Mouse (Mus musculus) hematopoietic multipotent progenitor cell, adult 10-12 weeks (in vitro differentiated cells): ENCODE data around the gene Ndufb7. TPM values are rescaled to one million over a fixed set of nuclear protein-coding genes. Genes with fewer than 3 reads are reported as not detected.

Source experiments
- polyA plus RNA-seq: library from polyadenylated mRNA; stranded (reverse); fragments of >175 nt; gene quantifications from 2 replicates; pipeline ENCODE4 v1.2.3, GENCODE M21; 2012; ENCODE audit warnings: low replicate concordance

The Ndufb7 gene
- polyA plus RNA-seq: 165 and 204 TPM in 2 replicates

DNA sequence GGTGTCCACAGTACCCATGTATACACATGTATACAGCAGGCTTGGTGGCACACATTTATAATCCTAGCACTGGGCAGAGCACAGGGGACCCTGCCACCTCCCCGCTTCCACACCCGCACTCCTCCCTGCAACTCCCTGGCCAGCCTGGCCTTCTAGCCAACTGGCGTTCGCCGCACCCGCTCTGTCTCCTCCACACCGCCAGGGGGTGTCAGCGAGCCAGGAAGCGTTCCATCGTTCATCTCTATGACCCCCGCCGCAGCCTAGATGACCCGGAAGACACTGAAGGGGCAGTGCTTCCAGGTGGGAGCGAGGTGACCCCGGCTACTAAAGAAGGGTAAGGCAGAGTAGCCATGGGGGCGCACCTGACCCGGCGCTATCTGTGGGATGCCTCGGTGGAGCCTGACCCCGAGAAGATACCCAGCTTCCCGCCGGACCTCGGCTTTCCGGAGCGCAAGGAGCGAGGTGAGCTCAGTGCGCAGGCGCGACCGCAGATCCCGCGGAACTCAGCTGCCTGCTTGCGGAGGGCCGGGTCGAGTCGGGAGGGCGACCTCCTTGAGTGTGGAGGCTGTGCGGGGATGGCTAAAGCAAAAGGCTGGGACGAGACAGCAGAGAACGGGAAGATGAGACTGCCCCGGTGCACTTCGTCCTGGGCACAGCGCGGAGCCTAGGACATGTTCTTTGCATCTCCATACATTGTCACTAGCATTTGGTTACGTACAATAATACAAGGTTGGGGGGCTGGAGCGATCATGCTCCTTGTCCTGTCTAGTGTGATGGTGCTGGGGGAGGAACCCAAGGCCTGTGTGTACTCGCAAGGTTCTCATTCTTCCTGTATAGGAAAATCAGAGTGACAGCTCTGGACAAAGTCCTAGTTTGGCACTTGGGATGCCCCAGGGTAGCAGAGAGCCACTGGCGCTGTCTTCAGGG lies at the start of gene Ndufb7:
Gene Ndufb7, plus strand, starts transcription at position 203 of the 927 bp plus-strand sequence.

GRCm38 (mm10) chr8:83535736-83536135 lies 30.7 kb upstream of the Ndufb7 start, which contains the start of gene Olfr370:
TSS of gene Olfr370 (plus strand) at chr8:83535780.

GRCm38 (mm10) chr8:83607661-83608397 lies 41.4 kb downstream of the Ndufb7 start, which contains the start of the genes Tecr and Dnajb1:
TSS of gene Tecr (minus strand) at chr8:83607971.
TSS of gene Dnajb1 (plus strand) at chr8:83608193.

Other genes with a start within 250 kb of the Ndufb7 start
- 0.22 and 0.80 TPM in 2 replicates for gene Elmod2, start 234.2 kb upstream of the Ndufb7 start, polyA plus RNA-seq
- gene Mgat4d, start 218.2 kb upstream of the Ndufb7 start, polyA plus RNA-seq: not detected in 2 replicates
- not detected in 2 replicates for gene Clgn, start 176.8 kb upstream of the Ndufb7 start, polyA plus RNA-seq
- 0.20 and 2.9 TPM in 2 replicates for gene Scoc, start 108.3 kb upstream of the Ndufb7 start, polyA plus RNA-seq
- not detected in 2 replicates for gene Olfr370, start 30.9 kb upstream of the Ndufb7 start, polyA plus RNA-seq
- gene Tecr, start 41.3 kb downstream of the Ndufb7 start, polyA plus RNA-seq: 112 and 259 TPM in 2 replicates
- gene Dnajb1, start 41.5 kb downstream of the Ndufb7 start, polyA plus RNA-seq: 29.2 and 42.1 TPM in 2 replicates
- 48.3 and 62.7 TPM in 2 replicates for gene Gipc1, start 86.0 kb downstream of the Ndufb7 start, polyA plus RNA-seq
- 0.23 and 0.43 TPM in 2 replicates for gene Ptger1, start 100.0 kb downstream of the Ndufb7 start, polyA plus RNA-seq
- gene Pkn1, start 132.5 kb downstream of the Ndufb7 start, polyA plus RNA-seq: 211 and 329 TPM in 2 replicates
- gene Ddx39, start 148.5 kb downstream of the Ndufb7 start, polyA plus RNA-seq: 10.1 and 20.1 TPM in 2 replicates
- 194 and 396 TPM in 2 replicates for gene Adgre5, start 174.7 kb downstream of the Ndufb7 start, polyA plus RNA-seq